Mouse (Mus musculus) left cerebral cortex, adult 18-20 months (tissue): ENCODE measurements around the gene Snx25. TPM values are rescaled to one million over a fixed set of nuclear protein-coding genes. Genes with fewer than 3 reads are reported as not detected.

ENCODE experiments used
- DNase-seq, 2 experiments: peaks; one replicate each; pipeline ENCODE4 v3.0.0; 2021 to 2022; ENCODE audit warnings: low spot score in 2 of 2, mixed read lengths in 1 of 2
- total RNA-seq, 2 experiments: library from RNA; stranded (reverse); gene quantifications; 2 replicates each; pipeline ENCODE4 v1.2.3; 2021

Gene Snx25
- total RNA-seq, 2 experiments from 2014 or later, result 48.3 to 52.6 TPM

DNA sequence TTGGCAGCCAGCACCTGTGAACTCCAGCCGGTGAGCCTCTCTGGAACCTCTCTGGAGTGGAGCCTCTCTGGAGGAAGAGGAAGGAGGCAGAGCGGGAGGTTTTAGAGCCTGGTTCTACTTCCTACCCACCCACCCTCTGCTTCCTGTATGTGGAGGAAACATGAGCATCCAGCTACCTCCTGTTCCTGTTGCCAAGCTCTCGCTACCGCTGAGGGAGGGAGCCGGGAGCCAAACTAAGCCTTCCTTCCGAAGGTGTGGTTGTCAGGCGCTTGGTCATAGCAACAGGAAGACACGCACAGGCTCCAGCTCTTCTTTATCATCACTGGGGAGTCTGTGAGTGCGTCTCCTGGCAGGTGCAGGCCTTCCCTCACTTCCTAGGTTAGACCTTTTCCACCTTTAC lies 129.8 kb downstream of the Snx25 start:
- DNase-seq, result peak in 1 of 2 experiments; percentile 13

DNA sequence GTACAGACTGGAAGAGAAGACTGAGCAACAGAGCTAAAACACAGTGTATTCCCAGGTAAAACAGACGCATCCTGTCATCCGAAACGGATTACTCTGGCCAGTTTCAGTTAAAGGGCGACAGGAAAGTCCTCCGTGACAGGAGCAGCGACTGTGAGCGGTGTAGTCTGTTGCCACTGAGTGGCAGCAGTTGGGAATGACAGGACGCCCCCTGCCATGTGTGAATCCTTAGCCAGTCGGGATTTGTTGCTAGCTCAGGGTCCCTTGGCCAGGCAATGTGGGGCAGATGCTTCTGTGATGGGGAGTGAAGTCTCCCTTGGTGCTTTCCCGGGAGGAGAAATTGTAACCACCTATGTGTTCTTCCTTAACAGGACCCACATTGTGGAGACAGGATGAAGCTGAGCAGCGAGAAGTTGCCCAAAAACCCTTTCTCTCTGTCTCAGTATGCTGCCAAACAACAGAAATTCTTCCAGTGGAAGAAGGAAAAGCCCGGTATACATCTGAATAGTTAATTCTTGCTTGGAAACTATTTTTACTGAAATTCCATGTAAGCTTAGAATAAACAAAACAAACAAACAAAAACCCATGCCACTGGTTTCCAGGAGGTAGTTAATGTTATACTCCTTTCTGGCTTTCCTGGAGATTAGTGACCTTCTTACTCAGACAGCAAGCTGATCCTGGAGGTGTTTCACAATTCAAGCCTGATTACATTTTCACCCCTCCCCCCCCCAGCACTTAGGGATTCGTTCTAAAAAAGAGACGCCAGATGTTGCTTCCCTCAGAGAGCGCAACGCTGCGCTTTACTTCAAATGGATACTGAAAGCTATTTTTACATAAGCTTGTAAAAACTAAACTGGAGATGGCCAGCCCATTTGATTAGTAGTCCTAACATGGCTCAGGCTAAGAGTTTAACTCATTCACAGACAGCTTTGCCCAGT lies 140.9 kb downstream of the Snx25 start:
- DNase-seq, result peak; percentile 26 to 31

DNA sequence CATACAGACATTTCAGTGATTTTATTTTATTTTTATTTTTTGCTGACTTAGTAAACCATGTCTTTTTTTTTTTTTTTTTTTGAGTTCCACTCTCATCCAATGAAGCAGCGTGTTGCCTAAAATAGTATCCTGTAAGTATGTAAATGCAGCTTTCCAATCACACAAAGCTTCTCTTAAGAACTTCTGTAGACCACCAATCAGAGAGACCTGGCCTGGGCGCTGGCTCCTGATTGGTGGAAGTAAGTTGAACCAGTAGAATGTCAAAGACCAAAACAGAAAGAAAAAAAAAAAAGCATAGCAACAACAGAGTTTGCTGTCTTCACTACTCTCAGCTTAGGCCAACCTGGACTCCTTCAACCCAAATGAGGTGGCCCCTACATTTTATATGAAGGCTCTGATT lies 141.7 kb downstream of the Snx25 start:
- no peak for DNase-seq

DNA sequence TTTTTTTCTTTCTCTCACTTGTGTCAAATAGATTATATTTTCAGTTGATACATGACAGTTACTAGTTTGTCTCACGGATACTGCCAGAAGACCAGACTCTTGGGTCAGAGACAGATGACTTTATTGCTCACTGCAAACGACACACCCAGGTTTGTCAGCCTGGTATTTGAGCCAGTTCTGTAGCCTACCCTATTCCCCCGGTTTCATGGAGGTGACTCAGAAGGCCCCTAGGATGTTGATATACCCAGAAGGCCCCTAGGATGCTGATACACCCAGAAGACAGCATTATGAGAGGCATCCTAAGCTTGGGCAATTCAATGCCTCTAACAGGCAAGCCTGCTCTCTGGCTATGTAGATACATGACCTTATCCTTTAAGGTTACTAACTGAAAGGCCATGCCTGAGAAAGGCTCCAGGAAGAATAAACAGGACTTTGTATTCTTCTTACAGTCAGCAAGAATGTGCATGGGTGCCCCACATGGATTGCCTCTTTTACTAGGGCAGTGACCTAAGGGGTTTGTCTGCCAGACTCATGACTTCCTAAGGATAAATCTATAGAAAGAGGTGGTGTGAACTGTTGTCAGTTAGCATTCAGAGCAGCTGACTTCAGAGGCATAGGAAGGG lies 144.8 kb downstream of the Snx25 start:
- DNase-seq, result no peak

DNA sequence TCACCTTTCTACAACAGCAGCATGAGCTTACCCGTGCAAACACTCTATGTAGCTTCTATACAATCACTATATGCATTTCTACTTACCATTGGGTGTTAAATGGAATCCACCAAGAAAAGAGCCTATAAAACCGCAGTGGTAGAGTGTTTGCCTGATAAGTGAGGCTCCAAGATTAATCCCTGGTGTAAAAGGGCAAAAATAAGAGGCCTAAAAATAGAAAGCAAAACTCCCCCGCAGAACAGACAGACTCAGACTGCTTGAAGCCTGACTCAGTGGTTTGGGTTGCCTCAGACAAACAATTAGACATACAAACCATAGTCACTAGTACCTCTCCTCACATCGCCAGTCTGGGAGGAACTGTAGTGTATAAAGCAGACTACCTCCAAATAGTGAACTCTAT lies 146.4 kb downstream of the Snx25 start, which contains the start of gene Ankrd37:
TSS of gene Ankrd37 (minus strand) at position 112 of the 400 bp plus-strand sequence.
- no peak for DNase-seq

DNA sequence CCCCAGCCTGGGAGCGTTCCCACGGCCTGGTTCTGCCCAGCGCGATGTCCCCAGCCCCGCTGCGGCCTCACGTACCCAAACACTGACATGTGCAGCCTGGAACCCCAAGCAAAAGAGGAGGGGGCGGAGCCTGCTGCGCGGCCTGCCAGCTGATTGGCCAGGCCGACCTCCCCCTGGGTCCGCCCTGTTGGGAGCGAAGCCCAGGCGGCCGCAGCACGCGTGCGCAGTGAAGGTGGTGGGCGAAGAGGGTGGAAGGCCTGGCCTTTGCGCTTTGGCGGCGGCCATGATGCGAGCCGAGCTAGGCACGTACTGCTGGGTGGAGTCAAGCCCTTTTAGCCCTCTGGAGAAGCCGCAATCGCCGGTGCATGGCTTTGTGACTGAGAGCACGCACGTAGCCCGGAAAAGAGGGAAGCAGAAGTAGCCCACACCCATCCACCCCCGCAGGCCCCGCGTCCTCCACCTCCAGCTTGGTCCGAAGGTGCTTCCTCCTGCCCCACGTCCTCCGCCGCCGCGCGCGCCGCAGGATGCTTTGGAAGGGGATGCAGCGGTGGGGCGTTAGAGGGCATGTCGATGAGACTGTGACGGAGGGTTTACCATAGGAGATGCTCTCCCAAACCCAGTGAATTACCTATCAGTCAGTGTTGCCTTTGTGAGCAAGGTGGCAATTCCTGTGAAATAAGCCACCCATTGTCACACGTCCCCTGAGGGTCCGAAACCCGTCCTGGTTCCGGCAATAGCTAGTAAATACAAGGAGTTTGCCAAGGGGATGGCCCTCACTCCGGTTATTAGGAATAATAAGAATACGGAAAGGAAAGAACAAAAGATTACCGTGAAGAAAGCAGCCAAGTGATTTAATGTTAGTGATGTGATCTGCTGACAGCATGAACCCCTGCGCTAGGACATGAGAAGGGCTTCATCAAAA lies 151.9 kb downstream of the Snx25 start:
- DNase-seq, result peak; percentile 99

GRCm38 (mm10) chr8:45999138-45999783 lies 152.7 kb downstream of the Snx25 start, which contains the start of gene Lrp2bp:
Lrp2bp (plus strand) TSS chr8:45999303.
- peak in 1 of 2 experiments; percentile 28 for DNase-seq

DNA sequence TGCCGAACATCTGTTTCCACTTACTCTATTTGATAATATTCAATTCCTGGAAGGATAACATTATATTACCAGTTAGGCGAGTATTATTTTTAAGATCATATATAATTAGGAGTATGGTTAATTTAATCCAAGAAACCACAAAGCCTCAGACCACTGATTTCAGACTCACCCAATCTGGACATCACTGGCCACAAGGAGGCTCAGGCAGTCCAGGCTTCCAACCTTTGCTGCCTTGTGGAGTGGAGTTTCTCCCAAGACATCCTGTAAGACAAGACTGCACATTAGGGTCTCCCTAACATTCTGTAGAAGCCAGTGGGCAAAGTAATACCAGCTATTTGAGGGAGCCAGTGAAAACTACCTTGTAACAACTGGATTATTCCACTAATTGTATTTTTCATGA lies 153.7 kb downstream of the Snx25 start:
- no peak for DNase-seq

DNA sequence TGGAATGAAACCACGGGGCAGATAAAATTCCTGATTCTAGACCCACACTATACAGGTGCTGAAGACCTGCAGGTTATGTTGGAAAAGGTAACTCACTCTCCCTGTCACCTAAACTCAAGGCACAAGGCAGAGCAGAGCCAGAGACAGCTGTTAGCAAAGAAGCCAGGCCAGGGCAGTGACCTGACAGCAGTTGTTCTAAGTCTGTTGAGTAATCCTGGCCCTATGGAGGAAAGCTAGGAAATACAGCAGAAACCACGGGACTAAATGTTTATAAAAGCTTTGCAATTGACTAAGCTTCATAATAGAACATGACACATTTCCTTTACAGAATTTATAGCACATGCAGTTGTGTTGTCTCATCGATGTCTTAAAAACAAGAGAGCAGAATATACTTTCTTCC lies 156.4 kb downstream of the Snx25 start:
- DNase-seq, result no peak

GRCm38 (mm10) chr8:45994111-45994510 lies 157.8 kb downstream of the Snx25 start:
- no peak for DNase-seq

DNA sequence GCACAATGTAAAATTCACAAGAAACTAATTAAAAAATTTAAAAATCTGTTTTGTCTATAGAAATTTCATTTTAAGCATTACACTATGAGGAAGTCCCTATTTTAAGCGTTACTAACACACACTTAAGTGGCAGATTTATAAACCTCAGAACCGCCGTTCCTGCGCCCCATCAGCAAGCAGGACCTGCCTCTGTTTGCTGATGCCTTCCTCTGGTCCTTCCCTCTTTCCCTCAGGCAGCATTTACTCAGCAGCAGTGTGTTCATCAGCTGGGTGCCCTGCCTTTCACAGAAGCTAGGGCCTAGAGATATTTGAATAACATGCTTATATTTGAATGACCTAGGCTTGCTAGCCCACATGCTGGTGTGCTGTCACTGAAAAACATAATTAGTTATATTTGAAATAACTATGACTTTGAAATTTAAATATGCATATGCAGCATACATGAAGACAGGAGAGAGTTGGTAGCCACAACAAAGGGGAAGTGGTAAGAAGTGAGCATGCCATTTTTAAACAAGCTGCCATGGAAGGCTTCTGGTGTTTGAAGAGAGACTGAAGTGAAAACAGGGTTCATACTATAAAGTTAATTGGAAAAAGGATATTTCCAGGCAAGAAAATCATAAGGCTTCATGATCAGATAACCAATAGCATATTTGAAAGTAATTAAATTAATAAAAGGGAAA lies 161.2 kb downstream of the Snx25 start:
- DNase-seq, result no peak

DNA sequence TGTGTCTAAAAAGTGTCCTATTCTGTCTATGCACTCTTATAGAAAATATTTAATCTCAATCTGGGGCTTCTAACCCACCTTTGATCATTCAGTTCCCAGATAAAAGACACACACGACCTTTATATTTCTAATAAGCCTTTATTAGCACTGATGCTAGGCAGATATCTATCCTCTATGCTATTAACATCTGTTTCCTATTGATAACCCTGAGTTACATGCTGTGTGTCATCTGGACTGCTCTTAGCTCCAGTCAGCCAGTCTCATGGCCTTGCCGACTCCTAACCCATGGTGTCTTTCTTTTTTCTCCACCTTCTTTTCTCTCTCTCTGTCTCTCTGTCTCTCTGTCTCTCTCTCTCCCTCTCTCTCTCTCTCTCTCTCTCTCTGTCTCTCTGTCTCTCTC lies 163.8 kb downstream of the Snx25 start:
- no peak for DNase-seq

DNA sequence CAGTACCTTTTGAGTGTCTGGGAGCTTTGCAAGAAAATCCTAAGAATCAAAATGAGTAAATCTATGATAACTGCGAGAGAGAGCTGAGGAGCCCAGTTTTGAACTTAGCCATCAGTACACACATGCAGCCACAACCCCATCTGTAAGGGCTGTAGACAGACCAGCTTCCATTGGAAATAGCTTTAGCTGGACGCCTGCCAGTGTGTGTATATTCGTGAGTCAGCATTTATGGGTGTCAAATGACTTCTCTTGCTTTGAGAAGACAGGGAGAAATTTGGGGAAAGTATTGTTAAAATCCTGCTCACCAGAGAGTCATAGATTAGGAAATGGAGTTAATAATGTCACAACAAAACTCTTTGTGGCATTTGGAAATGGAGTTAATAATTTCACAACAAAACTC lies 165.3 kb downstream of the Snx25 start:
- no peak for DNase-seq

Other genes with a start within 250 kb of the Snx25 start
- gene Ccdc110, start 217.5 kb downstream of the Snx25 start, total RNA-seq, result 1 to 10 TPM; 1.2 to 1.3 TPM
- 1 to 10 TPM; 2.0 to 2.4 TPM for gene 1700029J07Rik, start 176.9 kb downstream of the Snx25 start, total RNA-seq
- gene Ufsp2, start 176.6 kb downstream of the Snx25 start, total RNA-seq, result 10 to 100 TPM; 56.4 to 58.1 TPM
- under 1 TPM; 0.26 to 0.30 TPM for gene Lrp2bp, start 152.9 kb downstream of the Snx25 start, total RNA-seq
- gene Ankrd37, start 146.5 kb downstream of the Snx25 start, total RNA-seq, result 1 to 10 TPM; 6.8 to 9.5 TPM
- 10 to 100 TPM; 24.4 to 27.3 TPM for gene Cfap97, start 388 bp downstream of the Snx25 start, total RNA-seq
- 100 to 1,000 TPM; 560 to 596 TPM for gene Slc25a4, start 59.1 kb upstream of the Snx25 start, total RNA-seq
- gene Helt, start 142.5 kb upstream of the Snx25 start, total RNA-seq, result not detected